Mouse (Mus musculus) neural tube, embryonic 14.5 days (tissue): ENCODE results near the gene Aldh1a2. TPM values are rescaled to one million over a fixed set of nuclear protein-coding genes. Genes with fewer than 3 reads are reported as not detected.

Experiments used
- ATAC-seq: fragments of 200-750 bp; cut with Nextera tagmentation; 2 replicates; pipeline ENCODE4 v1.8.0; 2017; ENCODE audit warnings: low read depth, mild to moderate bottlenecking, moderate TSS enrichment, moderate library complexity
- H3K27ac ChIP-seq: fragments of 300-500 bp; sonication (generic); 2 replicates; pipeline ENCODE4 v1.5.1; 2014; ENCODE audit warnings: low read depth, mild to moderate bottlenecking, control low read depth, low read length, moderate library complexity, mixed read lengths
- H3K27me3 ChIP-seq: fragments of 300-500 bp; sonication (generic); 2 replicates; pipeline ENCODE4 v1.6.1; 2014; ENCODE audit warnings: low read length; ENCODE audit not compliant: control insufficient read depth, insufficient read depth
- H3K36me3 ChIP-seq: fragments of 300-500 bp; sonication (generic); 2 replicates; pipeline ENCODE4 v1.6.1; 2014; ENCODE audit warnings: low read length, mixed read lengths; ENCODE audit not compliant: control insufficient read depth, insufficient read depth
- H3K4me1 ChIP-seq: fragments of 300-500 bp; sonication (generic); 2 replicates; pipeline ENCODE4 v1.6.1; 2014; ENCODE audit warnings: low read length; ENCODE audit not compliant: control insufficient read depth, insufficient read depth
- H3K4me2 ChIP-seq: fragments of 300-500 bp; sonication (generic); 2 replicates; pipeline ENCODE4 v1.6.1; 2014; ENCODE audit warnings: mild to moderate bottlenecking, low read depth, low read length, control low read depth
- H3K4me3 ChIP-seq: fragments of 300-500 bp; sonication (generic); 2 replicates; pipeline ENCODE4 v1.5.1; 2014; ENCODE audit warnings: low read depth, low read length, control low read depth, mixed read lengths
- H3K9ac ChIP-seq: fragments of 300-500 bp; sonication (generic); replicated peaks from 2 replicates; pipeline ENCODE4 v1.6.1; 2014; ENCODE audit warnings: low read depth, mild to moderate bottlenecking, control low read depth, low read length, mixed read lengths
- H3K9me3 ChIP-seq: fragments of 300-500 bp; sonication (generic); 2 replicates; pipeline ENCODE4 v1.6.1; 2016; ENCODE audit warnings: low read length; ENCODE audit not compliant: control insufficient read depth
- WGBS: fragments of 180-500 bp; shearing (Covaris S2); extraction: QIAGEN DNeasy Blood & Tissue Kit; methylation state at CpG from one replicate; pipeline ENCODE4 v1.1.7; 2014; 5-methylcytosine and 5-hydroxymethylcytosine counted together
- polyA plus RNA-seq: library from polyadenylated mRNA; unstranded; fragments of >200 nt; fragmentation: Nextera tagmentation; extraction: Ambion mirVana; gene quantifications from 2 replicates; pipeline ENCODE4 v1.2.1, GENCODE M21; 2014

Aldh1a2 gene
- 12.0 and 70.3 TPM in 2 replicates for polyA plus RNA-seq

- Histone ChIP-seq H3K27me3 (peaks cover 51% of the 10 kb centered on the region), H3K4me3 (peak within 1 kb of the TSS; percentile 29), H3K27ac (no peak within 1 kb of the TSS), H3K4me1 (peaks cover 6% of the 10 kb centered on the region), H3K9ac (peak within 1 kb of the TSS; percentile 25; the same call in 1 of the 2 replicates), H3K4me2 (peak within 1 kb of the TSS; percentile 46), H3K36me3 (no peaks in the 10 kb centered on the region), H3K9me3 (no peaks in the 10 kb centered on the region)
- under 1% methylated on average over 69 of the region's 97 CpGs for WGBS
- ATAC-seq, result peak; percentile 56
Measured at GRCm38 (mm10) chr9:71215248-71216035, at the start of gene Aldh1a2. Gene Aldh1a2, plus strand, starts transcription at chr9:71215789.

DNA sequence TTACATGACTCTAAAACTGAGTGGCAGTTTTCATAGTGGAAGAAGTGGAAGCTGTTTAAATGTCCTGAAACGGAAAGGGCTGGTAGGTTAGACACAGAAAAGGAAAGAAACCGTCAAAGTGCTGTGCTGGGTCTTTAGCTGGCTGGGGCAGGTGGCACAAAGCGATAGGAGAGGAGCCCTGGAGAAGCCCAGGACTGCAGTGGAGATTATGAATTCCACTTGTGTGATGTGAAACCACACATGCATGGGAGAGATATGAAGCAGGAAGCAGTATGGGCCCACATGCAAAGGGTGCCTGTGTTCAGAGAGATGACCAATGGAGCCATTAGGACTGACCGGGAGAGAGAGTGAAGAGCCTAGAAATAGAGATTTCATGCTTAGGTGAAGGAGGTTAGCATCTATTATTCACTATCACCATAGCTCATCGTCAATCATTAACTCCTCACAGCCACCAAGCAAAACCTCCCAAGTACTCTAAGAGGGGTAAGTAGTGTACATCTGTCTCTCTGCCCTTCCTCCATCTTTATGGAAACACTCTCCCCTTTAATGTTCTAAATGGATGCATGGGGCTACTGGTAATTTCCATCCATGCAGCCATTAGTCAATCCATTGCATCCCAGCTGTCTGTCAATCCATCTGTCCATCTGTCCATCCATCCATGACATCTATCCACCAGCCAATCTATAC lies 49.4 kb upstream of the Aldh1a2 start:
- no peak for ATAC-seq

DNA sequence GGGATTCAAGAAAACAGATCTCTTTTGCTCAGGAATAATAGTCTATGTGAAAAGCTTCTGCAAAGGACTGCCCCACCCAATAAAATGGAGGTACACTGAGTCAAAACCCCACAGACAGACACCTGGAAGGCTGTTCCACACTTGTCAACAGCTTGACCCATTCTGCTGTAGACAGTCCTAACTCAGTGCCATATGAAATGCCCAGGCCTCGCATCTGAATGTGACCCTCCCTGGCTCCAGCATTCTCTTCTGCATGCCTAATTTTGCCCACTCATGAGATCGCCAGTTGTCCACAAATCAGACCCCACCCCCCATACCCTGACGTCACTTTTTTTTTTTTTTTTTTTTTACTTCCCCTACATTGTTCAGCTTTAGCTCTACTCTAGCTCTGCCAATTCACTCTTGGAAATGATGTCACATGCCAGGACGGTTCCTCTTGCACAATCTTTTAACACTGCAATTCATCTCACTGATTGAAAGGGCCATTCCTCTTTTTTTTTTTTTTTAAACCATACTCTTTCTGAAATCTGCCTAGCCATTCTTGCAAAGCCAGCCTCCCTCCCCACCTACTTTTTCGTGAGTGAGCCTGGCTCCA lies 48.6 kb upstream of the Aldh1a2 start:
- ATAC-seq, result no peak
- no peak overlapping the region for H3K4me3 ChIP-seq
- H3K27me3 ChIP-seq, result no peaks in the 10 kb centered on the region
- no peaks in the 10 kb centered on the region for H3K9me3 ChIP-seq
- H3K4me2 ChIP-seq, result no peak overlapping the region
- no peak overlapping the region for H3K9ac ChIP-seq
- H3K27ac ChIP-seq, result no peak overlapping the region
- H3K4me1 ChIP-seq, result no peaks in the 10 kb centered on the region
- WGBS, result 62% methylated on average over 5 of the region's 5 CpGs
- no peaks in the 10 kb centered on the region for H3K36me3 ChIP-seq

More for the DNA sequence above, 49.4 kb upstream of the Aldh1a2 start:
- H3K9ac ChIP-seq, result no peak overlapping the region
- no peaks in the 10 kb centered on the region for H3K36me3 ChIP-seq
- no peaks in the 10 kb centered on the region for H3K27me3 ChIP-seq
- H3K4me3 ChIP-seq, result no peak overlapping the region
- H3K4me1 ChIP-seq, result no peaks in the 10 kb centered on the region
- H3K4me2 ChIP-seq, result no peak overlapping the region
- no peak overlapping the region for H3K27ac ChIP-seq
- 89% methylated on average over 5 of the region's 5 CpGs for WGBS
- no peaks in the 10 kb centered on the region for H3K9me3 ChIP-seq

DNA sequence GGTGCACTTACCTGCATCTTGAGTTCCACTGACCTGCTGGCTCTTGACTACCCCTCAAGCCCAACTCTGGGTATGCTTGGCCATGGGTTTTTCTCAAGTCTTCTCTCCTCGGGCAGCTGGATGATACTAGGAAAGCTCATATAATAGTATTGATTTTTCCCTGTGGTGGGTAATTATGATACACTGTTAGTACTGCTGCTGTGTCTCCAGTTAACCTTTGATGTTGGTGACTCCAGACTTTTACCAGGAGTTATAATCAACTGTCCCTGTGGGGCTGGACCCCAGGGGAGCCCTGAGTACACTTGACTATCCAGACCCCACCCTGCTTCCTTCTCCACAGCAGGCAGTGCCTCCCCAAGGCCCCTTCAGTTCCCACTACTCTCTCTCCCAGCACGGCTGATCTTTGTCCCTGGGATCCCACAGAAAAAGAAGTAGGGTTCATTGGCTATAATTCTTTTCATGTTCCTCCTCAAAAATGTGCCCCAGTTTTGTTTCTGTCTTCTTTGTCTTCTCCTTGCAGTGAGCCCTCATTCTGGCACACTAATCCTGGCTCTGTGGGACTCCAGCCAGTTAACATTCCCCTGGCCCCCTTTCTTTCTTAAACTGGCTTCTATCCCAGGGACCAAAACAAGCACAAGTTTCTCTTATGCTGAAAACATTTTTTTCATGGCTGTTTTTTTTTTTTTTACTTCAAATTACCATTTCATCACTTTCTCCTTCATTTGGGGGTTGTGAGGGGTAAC lies 47.9 kb upstream of the Aldh1a2 start:
- Histone ChIP-seq H3K9me3 (no peaks in the 10 kb centered on the region), H3K27me3 (no peaks in the 10 kb centered on the region), H3K4me3 (no peak overlapping the region), H3K27ac (peak overlapping the region; percentile 22; the same call in 1 of the 2 replicates), H3K4me1 (no peaks in the 10 kb centered on the region), H3K36me3 (no peaks in the 10 kb centered on the region), H3K9ac (no peak overlapping the region), H3K4me2 (no peak overlapping the region)
- WGBS, result 20% methylated on average over 2 of the region's 2 CpGs
- ATAC-seq, result no peak

DNA sequence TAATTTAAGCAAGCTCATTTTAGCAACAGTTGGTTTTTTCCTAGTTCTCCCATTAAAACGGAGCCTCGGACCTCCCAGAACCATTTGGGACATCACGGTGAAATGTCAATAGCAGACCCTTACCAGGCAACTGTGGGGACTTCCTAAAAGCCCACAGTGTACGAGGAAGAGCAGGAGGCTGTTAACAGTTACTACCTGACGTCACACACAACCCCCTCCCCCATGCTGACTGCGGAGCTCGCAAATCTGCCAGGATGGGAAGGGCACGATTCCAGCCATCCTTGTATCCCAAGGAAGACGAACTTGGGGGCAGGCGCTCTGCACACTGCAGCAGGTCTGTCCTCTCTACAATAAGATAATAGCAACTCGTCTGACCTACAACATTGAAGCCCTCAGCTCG lies 47.1 kb upstream of the Aldh1a2 start, which contains the start of gene Aqp9:
Gene Aqp9 (minus strand): TSS at position 172 of the 400 bp plus-strand sequence.
- Histone ChIP-seq H3K4me2 (no peak within 1 kb of the TSS), H3K9me3 (no peaks in the 10 kb centered on the region), H3K27ac (peak within 1 kb of the TSS; percentile 22; the same call in 1 of the 2 replicates), H3K27me3 (no peaks in the 10 kb centered on the region), H3K36me3 (no peaks in the 10 kb centered on the region), H3K9ac (no peak within 1 kb of the TSS), H3K4me1 (no peaks in the 10 kb centered on the region), H3K4me3 (no peak within 1 kb of the TSS)
- no peak for ATAC-seq
- WGBS, result 36% methylated on average over 12 of the region's 12 CpGs

DNA sequence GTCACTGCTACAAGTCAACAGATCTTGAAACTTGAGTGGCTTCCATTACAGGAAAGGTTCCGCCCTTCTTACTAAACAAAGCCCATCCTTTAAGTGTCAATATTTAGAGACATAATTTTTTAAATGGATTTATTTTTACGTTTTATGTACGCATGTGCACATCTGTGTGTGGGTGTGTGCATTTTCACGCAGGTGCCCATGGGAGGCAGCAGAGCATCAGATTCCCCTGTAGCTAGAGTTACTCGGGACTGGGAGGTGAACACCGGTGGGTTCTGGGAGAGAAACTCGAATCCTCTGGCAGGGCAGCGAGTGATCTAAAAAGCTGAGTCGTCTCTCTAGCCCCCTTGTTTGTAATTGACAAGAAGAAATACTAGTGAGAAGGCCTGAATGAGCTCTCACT lies 42.1 kb upstream of the Aldh1a2 start:
- Histone ChIP-seq H3K27ac (no peak overlapping the region), H3K4me2 (no peak overlapping the region), H3K4me1 (no peaks in the 10 kb centered on the region), H3K9me3 (no peaks in the 10 kb centered on the region), H3K4me3 (no peak overlapping the region), H3K27me3 (no peaks in the 10 kb centered on the region), H3K9ac (no peak overlapping the region), H3K36me3 (no peaks in the 10 kb centered on the region)
- ATAC-seq, result no peak
- WGBS, result 73% methylated on average over 9 of the region's 9 CpGs

- no peaks in the 10 kb centered on the region for H3K36me3 ChIP-seq
- WGBS, result 91% methylated on average over 5 of the region's 5 CpGs
- no peaks in the 10 kb centered on the region for H3K4me1 ChIP-seq
- no peak overlapping the region for H3K4me3 ChIP-seq
- H3K4me2 ChIP-seq, result no peak overlapping the region
- ATAC-seq, result no peak
- H3K9ac ChIP-seq, result no peak overlapping the region
- no peaks in the 10 kb centered on the region for H3K27me3 ChIP-seq
- no peaks in the 10 kb centered on the region for H3K9me3 ChIP-seq
- H3K27ac ChIP-seq, result no peak overlapping the region
Measured at GRCm38 (mm10) chr9:71174316-71174975, 41.1 kb upstream of the Aldh1a2 start.

- ATAC-seq, result no peak
- Histone ChIP-seq H3K27me3 (no peaks in the 10 kb centered on the region), H3K27ac (no peak overlapping the region), H3K4me3 (no peak overlapping the region), H3K4me2 (no peak overlapping the region), H3K36me3 (no peaks in the 10 kb centered on the region), H3K4me1 (no peaks in the 10 kb centered on the region), H3K9ac (no peak overlapping the region), H3K9me3 (no peaks in the 10 kb centered on the region)
- 93% methylated on average over 1 of the region's 1 CpGs for WGBS
Measured at GRCm38 (mm10) chr9:71175686-71176085, 39.9 kb upstream of the Aldh1a2 start.
